In genomic region chr7:114029596-114029995, GRCm38 (mm10) we compare ENCODE assay signal across 9 mouse cellular contexts.
DNase-seq lines count a peak whose midpoint lies in the region; ATAC-seq lines count a peak whose summit lies in the region.
"Had no signal": no experiment of that assay in that cellular context is flagged by ENCODE, and none has a peak within 500 bp of the region (broad histone marks: within the 10 kb centered on the region; RNA-seq: fewer than 3 reads in every experiment).

No protein-coding gene starts in this region.

- no peak for ATAC-seq in midbrain, embryonic 14.5 days (ENCODE audit: low FRiP score, low TSS enrichment)

- H3K36me3 ChIP-seq in midbrain, embryonic 14.5 days (ENCODE audit: control insufficient read depth, insufficient read depth, low read length), result no peaks in the 10 kb centered on the region
- H3K36me3 ChIP-seq: liver, embryonic 15.5 days had no signal

- no peak overlapping the region for H3K9ac ChIP-seq in midbrain, embryonic 14.5 days (replicated peaks; ENCODE audit: low read length)
- H3K9ac ChIP-seq: liver, embryonic 15.5 days had no signal

- H3K4me3 ChIP-seq in midbrain, embryonic 14.5 days (replicated peaks; ENCODE audit: low read depth, low read length), result no peak overlapping the region
- H3K4me3 ChIP-seq: liver, embryonic 15.5 days had no signal

- H3K4me2 ChIP-seq in midbrain, embryonic 14.5 days (ENCODE audit: low read length), result no peak overlapping the region
- H3K4me2 ChIP-seq: liver, embryonic 15.5 days had no signal

- 89% methylated on average over 6 of the region's 6 CpGs for WGBS in midbrain, embryonic 14.5 days

- no peaks in the 10 kb centered on the region for H3K4me1 ChIP-seq in midbrain, embryonic 14.5 days (ENCODE audit: control insufficient read depth, insufficient read depth, low read length)
- H3K4me1 ChIP-seq: liver, embryonic 15.5 days had no signal

- intact Hi-C loops in left cerebral cortex, postnatal 10 days (cut with DNase I), result no loop called here

- no peaks in the 10 kb centered on the region for H3K9me3 ChIP-seq in midbrain, embryonic 14.5 days (ENCODE audit: control insufficient read depth, low read length)
- H3K9me3 ChIP-seq: liver, embryonic 15.5 days had no signal

- H3K27me3 ChIP-seq in midbrain, embryonic 14.5 days (ENCODE audit: control insufficient read depth, insufficient read depth, low read length), result no peaks in the 10 kb centered on the region
- H3K27me3 ChIP-seq: liver, embryonic 15.5 days had no signal

- DNase-seq in left cerebral cortex, adult 18-20 months (ENCODE audit: low spot score in 2 of 2), result peak; percentile 23 to 39
- DNase-seq in left cerebral cortex, postnatal 10 days (ENCODE audit: extremely low spot score in 1 of 2, low spot score in 2 of 2), result no peak
- DNase-seq in adrenal gland, adult 18-20 months (ENCODE audit: low spot score in 2 of 2), result peak; percentile 36 to 57
- peak; percentile 78 to 82 for DNase-seq in cerebellum, postnatal 36 days
- peak; percentile 69 to 72 for DNase-seq in kidney, postnatal 36 days
- DNase-seq in midbrain, embryonic 14.5 days, result no peak
- DNase-seq in layer of hippocampus, postnatal 25 days (ENCODE audit: extremely low spot score in 1 of 2, low spot score in 1 of 2), result no peak
- no peak for DNase-seq in retina, embryonic 14.5 days (ENCODE audit: low spot score)

- H3K27ac ChIP-seq in midbrain, embryonic 14.5 days (replicated peaks; ENCODE audit: low read depth, low read length), result no peak overlapping the region
- H3K27ac ChIP-seq: liver, embryonic 15.5 days had no signal

Comparison
In these comparisons a context has a peak if more than half of its experiments do, and no peak if none do; other contexts are left out.
1. DNase-seq: peak in left cerebral cortex, adult 18-20 months (2 of 2), adrenal gland, adult 18-20 months (2 of 2), cerebellum, postnatal 36 days (2 of 2) and kidney, postnatal 36 days (2 of 2); none in left cerebral cortex, postnatal 10 days (0 of 2), midbrain, embryonic 14.5 days (single experiment), layer of hippocampus, postnatal 25 days (0 of 2) and retina, embryonic 14.5 days (single experiment).